Mouse (Mus musculus) embryo, embryonic 11.5 days (tissue): Measurements from ENCODE around the gene Orm3.
A peak's percentile ranks its signal among the peaks of the same experiment; 100 is the strongest.

Experiments used
- DNase-seq: peaks from one replicate; pipeline ENCODE4 v3.0.0-alpha.2; 2012; ENCODE audit warnings: low read depth, low spot score

Orm3 gene

DNA sequence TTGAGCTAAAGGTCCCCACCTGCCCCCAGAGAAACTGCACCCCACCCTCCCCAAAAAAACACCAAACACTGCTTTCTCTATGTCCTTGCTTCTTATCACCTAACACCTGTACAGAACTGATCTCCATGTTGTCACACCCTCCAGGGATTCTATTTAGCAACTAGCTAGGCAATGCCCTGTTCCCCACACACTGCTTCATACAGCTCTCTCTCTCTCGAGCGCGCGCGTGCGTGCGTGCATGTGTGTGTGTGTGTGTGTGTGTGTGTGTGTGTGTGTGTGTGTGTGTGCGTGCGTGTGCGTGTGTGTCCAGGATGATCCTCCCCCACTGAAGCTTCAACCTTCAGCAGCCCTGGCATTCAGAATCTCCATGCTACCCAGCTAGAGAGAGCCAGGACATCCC is 46.1 kb downstream of the Orm3 start:
- no peak for DNase-seq

DNA sequence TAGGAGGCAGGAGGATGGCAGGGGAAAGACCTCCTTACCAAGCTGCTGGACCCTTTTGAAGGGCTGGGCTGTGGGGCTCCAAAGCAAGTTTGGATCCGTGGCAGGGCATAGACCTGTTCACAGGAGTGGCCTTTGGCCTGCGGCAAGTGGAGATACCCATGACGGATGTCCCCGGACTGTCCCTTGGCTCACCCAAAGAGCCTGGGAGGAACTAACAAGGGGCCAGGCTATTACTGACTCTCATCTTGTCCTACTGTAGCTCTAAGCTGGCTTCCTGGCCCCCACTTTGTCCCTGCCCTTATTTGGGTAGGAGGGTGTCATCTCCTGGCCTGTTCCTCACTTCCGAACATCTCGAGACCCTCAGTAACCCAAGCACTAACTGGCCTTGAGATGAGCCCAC is 46.6 kb downstream of the Orm3 start:
- DNase-seq = no peak

- DNase-seq = peak; percentile 69
Observed at GRCm38 (mm10) chr4:63403040-63403959, 47.3 kb downstream of the Orm3 start, which contains the start of gene Akna. Gene Akna, minus strand, starts transcription at chr4:63403354.

DNA sequence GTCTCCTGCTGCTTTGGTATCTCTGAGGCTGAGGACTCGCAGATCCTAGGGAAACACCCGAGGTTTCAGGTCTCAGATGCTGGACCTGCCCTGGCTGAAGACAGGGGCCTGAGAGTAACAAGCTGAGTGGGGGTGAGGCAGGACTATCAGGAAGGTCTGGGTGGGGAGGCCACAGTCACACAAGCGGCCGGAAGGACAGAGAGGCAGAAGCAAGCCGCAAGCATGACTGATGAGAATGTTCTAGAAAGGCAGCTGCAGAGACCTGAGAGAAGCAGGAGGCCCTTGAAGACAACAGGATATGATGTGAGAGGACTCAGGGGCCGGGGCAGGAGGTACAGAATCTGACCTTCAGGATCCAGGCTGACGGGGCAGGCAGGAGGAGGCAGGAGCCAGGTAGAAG is 48.2 kb downstream of the Orm3 start:
- no peak for DNase-seq

- DNase-seq = no peak
Observed at GRCm38 (mm10) chr4:63405051-63405450, 49.1 kb downstream of the Orm3 start.

GRCm38 (mm10) chr4:63405683-63406082 is 49.7 kb downstream of the Orm3 start:
- DNase-seq = no peak

DNA sequence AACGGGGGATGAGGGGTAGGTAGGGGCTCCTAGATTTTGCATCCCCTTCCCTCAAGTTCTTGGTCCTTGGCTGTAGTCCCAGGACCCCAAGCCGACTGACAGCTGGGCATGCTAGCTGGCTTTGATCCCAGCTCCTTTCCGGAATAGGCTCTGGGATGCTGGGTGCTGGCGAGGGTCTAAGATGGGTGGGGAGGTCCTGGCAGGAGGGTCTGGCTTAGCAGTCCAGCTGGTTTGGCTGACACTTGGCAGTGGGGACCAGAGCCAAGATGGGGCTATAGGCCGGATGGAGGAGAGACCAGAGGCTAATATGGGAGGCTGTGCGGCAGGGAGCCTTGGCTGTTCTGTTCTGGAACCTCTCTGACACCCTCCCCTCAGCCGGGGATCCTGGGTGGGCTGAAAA is 52.3 kb downstream of the Orm3 start:
- DNase-seq = no peak

- no peak for DNase-seq
Observed at GRCm38 (mm10) chr4:63408649-63409048, 52.7 kb downstream of the Orm3 start.
